Mouse (Mus musculus): Measurements from ENCODE around the gene Fbxo47. TPM values are rescaled to one million over a fixed set of nuclear protein-coding genes. Genes with fewer than 3 reads are reported as not detected.
"Not testable (repeated sequence)": the region's sequence is repeated elsewhere in the genome, so short reads cannot be mapped to it uniquely, and the experiment has no call there.

The Fbxo47 gene
- polyA plus RNA-seq, 1 experiment from 2014 or later, result 0.14 TPM

- no peaks in the 10 kb centered on the region for H3K79me2 ChIP-seq (ENCODE audit: inconsistent target)
- H3K27ac ChIP-seq, result peak overlapping the region; percentile 28; the same call in 1 of the 2 replicates
- WGBS (ENCODE audit: missing documents), result 0% methylated on average over 2 of the region's 2 CpGs
- H3K4me3 ChIP-seq (ENCODE audit: inconsistent target), result no peak overlapping the region
- H3K36me3 ChIP-seq (ENCODE audit: inconsistent target), result no peaks in the 10 kb centered on the region
Measured at GRCm38 (mm10) chr11:97899822-97900221, 15.9 kb upstream of the Fbxo47 start.

DNA sequence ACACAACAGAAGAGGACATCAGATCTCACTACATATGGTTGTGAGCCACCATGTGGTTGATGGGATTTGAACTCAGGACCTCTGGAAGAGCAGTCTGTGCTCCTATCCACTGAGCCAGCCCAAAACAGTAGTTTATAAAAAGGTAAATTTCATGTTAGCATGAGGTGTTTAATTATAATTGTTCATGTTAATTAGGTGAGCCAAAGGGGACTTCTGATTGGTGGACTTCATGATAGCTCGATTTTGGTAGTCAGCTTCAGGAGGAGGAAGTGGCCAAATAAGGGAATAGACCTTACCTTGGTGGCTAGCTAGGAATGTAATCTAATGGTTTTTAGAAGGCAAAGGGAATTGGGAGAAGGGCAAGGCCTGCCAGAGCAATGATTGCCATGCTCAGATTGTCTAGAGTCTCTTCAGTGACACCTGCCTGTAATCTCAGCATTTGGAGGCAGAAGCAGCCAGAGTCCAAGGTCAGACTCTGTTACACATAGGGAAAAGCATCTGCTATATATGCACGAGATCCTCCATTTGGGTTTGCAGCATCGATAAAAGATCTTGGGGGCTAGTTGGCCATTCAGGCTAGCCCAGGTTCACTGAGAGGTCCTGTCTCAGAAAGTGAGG, 13.7 kb upstream of the Fbxo47 start:
- Histone ChIP-seq H3K27ac (no peak overlapping the region), H3K4me3 (ENCODE audit: inconsistent target) (no peak overlapping the region), H3K79me2 (ENCODE audit: inconsistent target) (no peaks in the 10 kb centered on the region), H3K36me3 (ENCODE audit: inconsistent target) (no peaks in the 10 kb centered on the region)
- 76% methylated on average over 3 of the region's 3 CpGs for WGBS (ENCODE audit: missing documents)

DNA sequence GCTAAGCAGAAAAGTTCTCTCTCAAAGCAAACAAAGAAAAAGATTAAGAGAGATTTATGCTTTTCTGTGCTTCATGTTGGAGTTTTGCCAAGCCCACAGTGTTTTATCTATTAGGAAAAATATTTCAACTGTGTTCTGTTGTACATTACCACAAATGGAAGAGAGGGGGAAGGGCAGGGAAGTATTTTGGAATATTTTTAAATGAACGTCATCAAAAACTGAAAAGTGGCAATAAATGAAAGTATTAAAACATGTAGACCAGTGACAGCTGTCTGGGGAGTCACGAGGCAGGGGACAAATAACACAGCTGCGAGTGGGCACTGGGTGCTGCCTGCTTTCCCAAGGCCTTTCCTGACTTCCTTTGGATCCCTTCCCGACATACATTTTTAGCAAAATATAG, 12.7 kb upstream of the Fbxo47 start:
- no peak overlapping the region for H3K27ac ChIP-seq
- no peak overlapping the region for H3K4me3 ChIP-seq (ENCODE audit: inconsistent target)
- H3K79me2 ChIP-seq (ENCODE audit: inconsistent target), result no peaks in the 10 kb centered on the region
- 80% methylated on average over 4 of the region's 4 CpGs for WGBS (ENCODE audit: missing documents)
- H3K36me3 ChIP-seq (ENCODE audit: inconsistent target), result no peaks in the 10 kb centered on the region

DNA sequence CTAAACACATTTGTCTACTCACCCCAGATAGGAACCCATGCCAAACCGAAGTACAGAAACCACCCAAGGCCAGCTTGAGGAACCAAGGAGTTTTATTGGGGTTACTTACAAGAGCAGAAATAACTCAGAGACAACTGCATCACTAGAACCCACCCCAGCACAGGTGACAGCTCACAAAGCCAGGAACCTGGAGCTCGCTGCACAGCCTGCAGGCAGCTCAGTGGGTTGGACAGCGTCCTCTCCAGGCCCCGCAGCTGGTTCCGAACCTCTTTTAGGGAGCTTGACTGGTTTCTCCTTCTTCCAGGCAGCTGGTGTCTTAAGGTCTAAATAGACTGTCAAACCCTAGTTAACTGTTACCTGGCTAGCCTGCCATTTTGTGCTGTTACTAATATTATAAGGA, 7.9 kb upstream of the Fbxo47 start:
- 91% methylated on average over 5 of the region's 5 CpGs for WGBS (ENCODE audit: missing documents)
- Histone ChIP-seq H3K27ac (no peak overlapping the region), H3K79me2 (ENCODE audit: inconsistent target) (no peaks in the 10 kb centered on the region), H3K4me3 (ENCODE audit: inconsistent target) (no peak overlapping the region), H3K36me3 (ENCODE audit: inconsistent target) (no peaks in the 10 kb centered on the region)

- Histone ChIP-seq H3K36me3 (ENCODE audit: inconsistent target) (no peaks in the 10 kb centered on the region), H3K79me2 (ENCODE audit: inconsistent target) (no peaks in the 10 kb centered on the region), H3K4me3 (ENCODE audit: inconsistent target) (no peak overlapping the region), H3K27ac (no peak overlapping the region)
- 100% methylated on average over 2 of the region's 2 CpGs for WGBS (ENCODE audit: missing documents)
Measured at GRCm38 (mm10) chr11:97885296-97885915, 1.5 kb upstream of the Fbxo47 start.

DNA sequence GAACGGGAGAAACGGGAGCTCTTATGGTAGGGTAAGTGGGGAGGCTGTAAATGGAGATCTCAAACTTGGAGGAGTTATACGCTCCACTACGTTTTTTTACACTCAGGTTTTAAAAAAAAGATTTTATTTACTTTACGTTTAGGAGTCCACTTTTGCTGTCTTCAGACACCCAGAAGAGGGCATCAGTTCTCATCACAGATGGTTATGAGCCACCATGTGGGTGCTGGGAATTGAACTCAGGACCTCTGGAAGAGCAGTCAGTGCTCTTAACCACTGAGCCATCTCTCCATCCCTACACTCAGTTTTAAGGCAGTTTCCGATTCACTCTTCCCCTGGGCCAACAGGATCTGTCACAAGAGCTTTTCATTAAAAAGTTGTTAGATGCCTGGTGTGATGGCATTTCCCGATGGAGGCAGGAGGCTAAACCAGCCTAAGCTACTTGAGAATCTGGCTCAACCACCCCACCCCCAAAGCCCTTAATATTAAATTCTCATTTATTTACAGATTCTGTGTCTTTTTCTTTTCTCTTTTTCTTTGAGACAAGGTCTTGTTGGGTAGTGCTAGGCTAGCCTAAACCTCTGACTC, 739 bp upstream of the Fbxo47 start:
- Histone ChIP-seq H3K79me2 (ENCODE audit: inconsistent target) (no peaks in the 10 kb centered on the region), H3K36me3 (ENCODE audit: inconsistent target) (no peaks in the 10 kb centered on the region), H3K4me3 (ENCODE audit: inconsistent target) (peak overlapping the region; percentile 74), H3K27ac (peak overlapping the region; percentile 92)
- 32% methylated on average over 7 of the region's 7 CpGs for WGBS (ENCODE audit: missing documents)

DNA sequence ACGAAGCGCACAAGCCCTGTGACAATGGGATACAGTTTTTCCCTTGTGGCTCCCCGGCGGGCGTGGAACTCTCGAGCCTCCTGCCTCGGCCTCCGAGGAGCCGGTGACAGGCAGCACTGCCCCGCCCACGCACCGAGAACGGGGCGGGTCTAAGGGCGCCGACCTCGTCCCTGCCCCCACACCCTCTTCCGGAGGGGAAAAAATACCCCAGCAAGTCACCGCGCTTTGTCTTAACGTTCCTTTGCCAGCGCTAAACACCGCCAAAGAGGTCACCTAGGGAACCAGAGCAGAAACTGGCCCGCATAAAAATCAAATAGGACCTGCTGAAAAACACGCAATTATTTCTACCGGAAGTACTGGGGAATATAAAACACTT, 424 bp downstream of the Fbxo47 start:
- H3K36me3 ChIP-seq (ENCODE audit: inconsistent target), result no peaks in the 10 kb centered on the region
- H3K27ac ChIP-seq, result peak overlapping the region; percentile 92
- H3K79me2 ChIP-seq (ENCODE audit: inconsistent target), result no peaks in the 10 kb centered on the region
- H3K4me3 ChIP-seq (ENCODE audit: inconsistent target), result peak overlapping the region; percentile 74
- WGBS (ENCODE audit: missing documents), result 6% methylated on average over 26 of the region's 26 CpGs

DNA sequence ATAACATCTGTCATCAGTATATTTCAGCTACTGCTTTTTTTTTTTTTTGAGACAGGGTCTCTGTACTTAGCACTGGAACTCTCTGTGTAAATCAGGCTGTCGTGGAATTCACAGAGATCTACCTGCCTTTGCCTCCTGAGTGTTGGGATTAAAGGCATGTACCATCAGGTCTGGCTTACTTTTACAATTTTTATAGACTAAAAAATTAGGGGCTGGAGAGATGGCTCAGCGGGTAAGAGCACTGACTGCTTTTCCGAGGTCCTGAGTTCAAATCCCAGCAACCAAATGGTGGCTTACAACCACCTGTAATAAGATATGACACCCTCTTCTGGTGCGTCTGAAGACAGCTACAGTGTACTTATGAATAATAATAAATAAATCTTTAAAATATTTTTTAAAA, 3.6 kb downstream of the Fbxo47 start:
- Histone ChIP-seq H3K27ac (no peak overlapping the region), H3K4me3 (ENCODE audit: inconsistent target) (no peak overlapping the region), H3K79me2 (ENCODE audit: inconsistent target) (no peaks in the 10 kb centered on the region), H3K36me3 (ENCODE audit: inconsistent target) (no peaks in the 10 kb centered on the region)
- 94% methylated on average over 4 of the region's 4 CpGs for WGBS (ENCODE audit: missing documents)

DNA sequence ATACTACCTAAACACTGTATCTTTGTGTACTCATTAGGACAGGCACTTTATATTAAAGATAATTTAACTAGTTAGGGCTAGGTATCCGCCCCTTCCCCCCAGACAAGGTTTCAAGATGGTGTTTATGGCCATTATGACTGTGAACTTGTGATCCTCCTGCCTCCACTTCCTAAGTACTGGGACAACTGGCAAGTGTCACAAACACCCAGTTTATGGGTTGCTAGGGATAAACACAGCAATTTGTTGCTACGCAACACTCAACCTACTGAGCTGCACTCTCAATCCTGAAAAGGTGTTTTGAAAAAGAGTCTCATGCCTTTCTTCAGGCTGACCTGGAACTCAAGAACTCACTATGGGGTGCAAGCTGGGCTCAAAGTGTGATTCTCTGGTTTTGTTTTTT, 6.6 kb downstream of the Fbxo47 start:
- Histone ChIP-seq H3K79me2 (ENCODE audit: inconsistent target) (no peaks in the 10 kb centered on the region), H3K36me3 (ENCODE audit: inconsistent target) (no peaks in the 10 kb centered on the region), H3K27ac (no peak overlapping the region), H3K4me3 (ENCODE audit: inconsistent target) (no peak overlapping the region)
- WGBS (ENCODE audit: missing documents), result 91% methylated on average over 2 of the region's 2 CpGs

DNA sequence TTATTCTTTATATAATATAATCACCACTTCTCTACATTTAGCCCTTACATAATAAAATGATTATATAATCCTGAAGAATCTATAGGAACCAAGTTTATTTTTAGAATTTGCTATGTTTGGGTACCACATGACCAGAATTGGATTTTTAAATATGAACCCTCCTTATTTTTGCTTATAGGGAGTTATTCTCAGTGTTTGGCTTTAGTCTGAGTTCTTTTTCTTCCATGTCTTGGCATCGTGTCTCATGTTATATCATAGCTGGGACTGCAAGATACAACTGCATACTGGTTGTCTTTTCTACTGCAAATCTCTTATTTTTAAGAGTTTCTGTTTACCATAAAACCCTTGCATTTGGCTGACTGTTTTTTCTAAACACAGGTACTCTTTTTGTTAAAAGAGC, 9.6 kb downstream of the Fbxo47 start:
- Histone ChIP-seq H3K79me2 (ENCODE audit: inconsistent target) (no peaks in the 10 kb centered on the region), H3K4me3 (ENCODE audit: inconsistent target) (no peak overlapping the region), H3K36me3 (ENCODE audit: inconsistent target) (no peaks in the 10 kb centered on the region), H3K27ac (no peak overlapping the region)
- WGBS (ENCODE audit: missing documents), result 92% methylated on average over 1 of the region's 1 CpGs

DNA sequence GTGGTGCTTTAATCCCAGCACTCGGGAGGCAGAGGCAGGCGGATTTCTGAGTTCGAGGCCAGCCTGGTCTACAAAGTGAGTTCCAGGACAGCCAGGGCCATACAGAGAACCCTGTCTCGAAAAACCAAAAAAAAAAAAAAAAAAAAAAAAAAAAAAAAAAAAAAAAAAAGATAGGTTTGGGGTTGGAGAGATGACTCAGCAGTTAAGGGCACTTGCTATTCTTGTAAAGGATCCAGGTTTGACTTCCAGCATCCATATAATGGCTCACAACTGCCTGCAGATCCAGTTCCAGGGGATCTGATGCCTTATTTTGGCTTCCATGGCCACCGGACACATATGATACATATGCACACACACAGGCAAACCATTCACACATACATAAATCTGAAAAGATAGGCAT, 11.6 kb downstream of the Fbxo47 start:
- H3K36me3 ChIP-seq (ENCODE audit: inconsistent target); H3K79me2 ChIP-seq (ENCODE audit: inconsistent target); H3K4me3 ChIP-seq (ENCODE audit: inconsistent target); H3K27ac ChIP-seq: not testable (repeated sequence)
- WGBS (ENCODE audit: missing documents), result 100% methylated on average over 2 of the region's 5 CpGs

DNA sequence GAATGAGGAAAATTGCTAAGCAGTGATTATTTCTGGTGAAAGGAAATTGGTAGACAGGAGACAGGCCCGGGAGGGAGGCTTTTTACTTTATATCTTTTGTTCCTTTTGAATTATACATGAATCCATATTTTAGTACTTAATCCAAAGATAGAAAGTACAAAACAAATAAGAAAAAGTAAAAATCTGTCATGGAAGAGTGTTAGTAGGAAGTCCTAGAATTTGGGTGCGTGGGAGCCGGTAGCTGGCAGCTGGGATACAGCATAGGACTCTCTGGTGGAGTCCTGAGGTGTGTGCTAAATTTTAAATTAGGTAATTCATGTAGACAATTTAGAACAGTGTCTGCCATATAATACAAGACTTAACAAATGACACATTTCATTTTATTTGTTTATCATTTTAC, 16.4 kb downstream of the Fbxo47 start:
- Histone ChIP-seq H3K27ac (no peak overlapping the region), H3K79me2 (ENCODE audit: inconsistent target) (no peaks in the 10 kb centered on the region), H3K4me3 (ENCODE audit: inconsistent target) (no peak overlapping the region), H3K36me3 (ENCODE audit: inconsistent target) (no peaks in the 10 kb centered on the region)
- 100% methylated on average over 3 of the region's 3 CpGs for WGBS (ENCODE audit: missing documents)

- H3K27ac ChIP-seq, result no peak overlapping the region
- no peaks in the 10 kb centered on the region for H3K79me2 ChIP-seq (ENCODE audit: inconsistent target)
- 95% methylated on average over 3 of the region's 3 CpGs for WGBS (ENCODE audit: missing documents)
- no peaks in the 10 kb centered on the region for H3K36me3 ChIP-seq (ENCODE audit: inconsistent target)
- H3K4me3 ChIP-seq (ENCODE audit: inconsistent target), result no peak overlapping the region
Measured at GRCm38 (mm10) chr11:97866091-97866888, 17.7 kb downstream of the Fbxo47 start.

GRCm38 (mm10) chr11:97865421-97865820, 18.5 kb downstream of the Fbxo47 start:
- Histone ChIP-seq H3K27ac (no peak overlapping the region), H3K79me2 (ENCODE audit: inconsistent target) (no peaks in the 10 kb centered on the region), H3K36me3 (ENCODE audit: inconsistent target) (no peaks in the 10 kb centered on the region), H3K4me3 (ENCODE audit: inconsistent target) (no peak overlapping the region)
- WGBS (ENCODE audit: missing documents), result 93% methylated on average over 5 of the region's 5 CpGs

DNA sequence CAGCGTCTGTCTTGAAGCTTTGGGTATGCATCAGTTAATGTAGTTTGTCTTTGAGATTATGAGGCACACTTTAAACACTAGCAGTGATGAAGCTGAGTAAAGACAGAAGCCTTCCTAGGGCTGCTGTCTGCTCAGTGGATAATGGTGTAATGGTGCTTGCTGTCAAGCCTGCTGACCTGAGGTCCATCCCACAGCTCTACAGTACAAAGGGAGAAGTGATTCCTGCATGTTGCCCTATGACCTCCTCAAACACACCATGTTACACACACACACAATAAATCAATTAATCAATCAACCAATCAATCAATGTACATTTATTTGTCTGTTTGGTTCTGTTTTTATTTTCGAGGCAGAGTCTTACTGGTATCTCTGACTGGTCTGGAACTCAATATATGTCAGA, 21.8 kb downstream of the Fbxo47 start:
- no peaks in the 10 kb centered on the region for H3K36me3 ChIP-seq (ENCODE audit: inconsistent target)
- H3K27ac ChIP-seq, result no peak overlapping the region
- H3K79me2 ChIP-seq (ENCODE audit: inconsistent target), result no peaks in the 10 kb centered on the region
- 89% methylated on average over 2 of the region's 2 CpGs for WGBS (ENCODE audit: missing documents)
- no peak overlapping the region for H3K4me3 ChIP-seq (ENCODE audit: inconsistent target)

All from macrophage (primary cell).